Mouse (Mus musculus) megakaryocyte progenitor cell, adult 5-6 weeks (primary cell): ENCODE data around the gene Mfrp. TPM values are rescaled to one million over a fixed set of nuclear protein-coding genes. Genes with fewer than 3 reads are reported as not detected.

Experiments used
- ATAC-seq: replicated peaks from 2 replicates; pipeline ENCODE4 v1.8.0; 2016; ENCODE audit warnings: mild to moderate bottlenecking, moderate TSS enrichment, inconsistent platforms; ENCODE audit not compliant: poor library complexity
- total RNA-seq, 2 experiments: library from RNA; stranded (forward) in 1 of 2; stranded (reverse) in 1 of 2; fragments of 157-497, 149-512 nt in 1 of 2; fragments of 200-1000 nt in 1 of 2; gene quantifications; 2 replicates each; pipeline versions ENCODE4 v1.2.3 to v1.2.4; 2015 to 2017

Gene Mfrp
- total RNA-seq, 2 experiments from 2014 or later, result 0.12 TPM; not detected in 1

DNA sequence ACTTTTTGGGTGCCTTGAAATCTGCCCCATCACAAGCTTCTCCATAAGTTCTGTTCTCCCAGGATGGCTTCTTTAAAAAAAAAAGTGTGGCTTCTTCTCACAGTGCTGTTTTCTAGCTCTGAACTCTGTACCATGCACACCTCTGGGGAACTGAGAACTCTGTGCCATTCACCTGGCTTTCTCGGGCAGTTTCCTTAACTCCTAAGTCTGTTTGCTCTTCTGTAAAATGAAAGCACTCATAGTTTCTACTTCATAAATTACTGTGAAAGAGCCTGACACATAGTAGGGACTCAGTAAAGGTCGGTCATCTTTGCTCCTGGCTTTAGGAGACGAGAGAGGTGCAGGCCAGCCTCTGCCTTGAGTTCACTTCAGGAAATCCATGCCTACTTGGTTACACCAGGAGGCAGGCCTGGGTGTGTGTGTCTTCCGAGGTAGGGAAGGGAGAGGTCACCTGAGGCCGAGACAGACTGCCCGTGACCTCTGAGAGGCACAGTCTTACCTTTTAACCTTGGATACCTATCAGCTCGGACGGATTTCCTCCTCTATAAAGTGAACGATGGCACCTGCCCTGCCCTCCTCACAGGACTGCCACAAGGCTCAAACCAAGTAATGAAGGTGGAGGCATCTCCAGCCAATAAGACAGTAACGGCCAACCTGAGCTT, 23.3 kb upstream of the Mfrp start:
- ATAC-seq, result no peak

DNA sequence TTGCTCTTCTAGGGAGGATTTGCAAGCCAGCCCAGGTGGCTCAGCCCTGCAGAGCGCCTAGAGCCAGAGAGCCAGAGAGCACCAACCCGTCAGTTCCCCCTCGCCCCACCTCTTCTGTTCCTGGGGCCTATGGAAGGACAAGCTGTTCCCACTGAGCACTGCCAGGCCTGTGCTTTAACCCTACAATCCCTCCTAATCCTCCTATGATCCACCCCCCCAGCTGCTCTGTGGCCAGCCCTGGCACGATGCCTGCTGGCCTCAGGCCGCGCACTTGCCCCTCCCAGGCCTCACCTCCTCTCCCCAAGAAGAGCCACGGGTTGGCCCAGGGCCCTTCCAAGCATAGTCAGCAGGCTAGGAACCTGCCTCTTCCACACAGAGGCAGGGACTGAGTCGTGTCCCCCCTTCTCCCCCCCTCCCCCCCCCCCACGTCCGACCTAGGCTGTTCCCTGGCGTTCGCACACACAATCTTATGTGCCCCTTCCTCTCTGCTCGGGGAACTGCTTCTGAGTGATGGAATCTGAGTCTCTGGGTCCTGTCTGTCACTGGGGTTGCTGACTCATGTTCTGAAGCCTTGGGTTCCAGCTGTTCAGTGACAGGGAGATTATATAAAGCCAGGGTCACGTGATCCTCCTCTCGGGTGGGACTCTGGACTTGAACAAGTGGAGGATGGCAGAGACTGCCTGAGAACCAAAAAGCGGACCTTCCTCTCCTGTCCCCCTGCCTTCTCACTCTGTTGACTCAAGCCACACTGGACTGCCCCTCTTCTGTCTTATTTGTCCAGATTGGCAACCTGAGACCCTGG, 22.4 kb upstream of the Mfrp start:
- peak; percentile 34 for ATAC-seq

DNA sequence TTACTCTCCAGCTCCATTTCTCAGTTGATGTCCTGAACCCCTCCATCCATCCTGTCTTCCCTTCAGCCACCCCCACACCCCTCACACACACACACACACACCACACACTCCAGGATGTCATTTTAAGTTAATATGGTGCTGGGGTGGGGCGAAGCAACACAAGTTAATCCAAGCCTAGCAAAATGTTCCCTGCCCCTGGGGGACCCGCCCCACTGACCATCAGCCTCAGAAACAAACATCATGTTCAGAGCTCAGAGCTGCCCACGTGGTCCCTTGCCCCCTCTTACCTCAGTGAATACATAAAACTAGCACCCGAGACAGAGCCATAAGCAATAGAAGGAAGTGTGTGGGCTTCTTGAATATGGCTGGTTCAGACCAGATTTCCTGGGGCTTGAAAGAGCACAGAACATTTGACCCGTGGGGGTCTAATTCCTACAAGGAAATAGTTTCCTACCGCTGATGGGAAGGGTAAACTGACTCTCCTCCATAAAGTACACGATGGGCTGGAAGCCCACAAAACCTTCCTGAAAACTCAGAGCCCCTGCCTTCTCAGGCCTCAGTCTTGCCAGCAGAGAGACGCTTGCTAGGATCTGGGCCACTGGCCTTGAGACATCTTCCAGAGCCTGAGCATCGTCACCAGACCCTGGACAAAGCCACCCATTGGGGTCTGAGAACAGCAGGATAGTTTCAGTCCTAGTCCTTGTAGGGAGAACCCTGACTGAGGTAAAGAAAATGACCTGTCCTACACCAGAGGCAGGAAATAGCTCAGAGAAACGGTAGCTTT, 21.3 kb upstream of the Mfrp start:
- ATAC-seq, result no peak

DNA sequence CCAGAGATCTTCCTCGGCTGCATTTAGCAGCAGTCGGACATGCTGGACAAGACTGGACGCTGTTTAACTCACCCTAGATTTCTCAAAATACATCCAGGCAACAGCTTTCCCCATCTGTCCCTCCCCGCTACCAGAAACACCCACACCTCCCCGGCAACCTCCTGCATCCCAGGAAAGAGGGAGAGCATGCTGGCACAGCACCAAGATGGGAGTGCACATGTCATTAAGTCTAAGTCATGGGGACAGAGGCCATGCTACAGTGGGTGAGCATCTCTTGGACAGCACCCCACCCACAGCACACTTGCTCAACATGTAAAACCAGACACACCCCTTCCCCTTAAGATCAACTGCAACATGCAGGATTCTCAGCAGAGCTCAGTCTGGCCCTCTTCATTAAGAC, 20.6 kb upstream of the Mfrp start:
- 0 out of 2 replicates have a peak, but pooled peaks have one; percentile 11 for ATAC-seq

DNA sequence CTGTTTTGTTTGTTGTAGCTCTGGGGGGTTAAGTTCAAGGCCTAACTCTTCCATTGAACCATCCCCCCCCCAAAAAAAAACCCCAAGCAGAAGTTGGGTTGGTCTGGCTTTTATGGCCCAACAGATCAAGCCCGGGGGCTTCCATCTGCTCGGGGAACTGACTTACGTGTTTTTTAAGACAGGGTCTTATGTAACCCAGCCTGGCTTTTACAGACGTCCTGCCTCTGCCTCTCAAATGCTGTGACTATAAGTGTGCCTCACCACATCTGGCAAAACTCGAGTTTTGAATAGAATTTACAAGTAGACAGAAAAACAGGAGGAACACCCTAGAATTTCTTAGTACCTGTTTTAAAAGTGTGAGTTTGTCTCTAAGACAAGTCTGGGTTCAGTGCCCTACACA, 19.9 kb upstream of the Mfrp start:
- ATAC-seq, result no peak

DNA sequence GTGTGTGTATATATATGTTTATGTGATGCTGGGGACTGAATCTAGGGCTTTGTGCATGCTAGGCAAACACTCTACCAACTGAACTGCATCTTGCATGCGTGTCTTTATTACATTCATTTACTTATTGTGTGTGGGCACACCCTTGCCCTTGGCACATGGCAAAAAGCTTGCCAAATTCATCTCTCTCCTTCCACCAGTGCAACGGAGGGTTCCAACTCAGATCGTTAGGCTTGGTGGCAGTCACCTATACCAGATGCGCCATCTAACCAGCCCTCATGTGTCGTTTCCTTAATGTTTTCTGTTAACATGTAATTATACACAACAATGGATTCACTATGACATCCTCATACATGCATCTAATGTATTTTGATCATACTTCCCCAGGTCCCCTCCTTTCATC, 19.3 kb upstream of the Mfrp start:
- no peak for ATAC-seq

DNA sequence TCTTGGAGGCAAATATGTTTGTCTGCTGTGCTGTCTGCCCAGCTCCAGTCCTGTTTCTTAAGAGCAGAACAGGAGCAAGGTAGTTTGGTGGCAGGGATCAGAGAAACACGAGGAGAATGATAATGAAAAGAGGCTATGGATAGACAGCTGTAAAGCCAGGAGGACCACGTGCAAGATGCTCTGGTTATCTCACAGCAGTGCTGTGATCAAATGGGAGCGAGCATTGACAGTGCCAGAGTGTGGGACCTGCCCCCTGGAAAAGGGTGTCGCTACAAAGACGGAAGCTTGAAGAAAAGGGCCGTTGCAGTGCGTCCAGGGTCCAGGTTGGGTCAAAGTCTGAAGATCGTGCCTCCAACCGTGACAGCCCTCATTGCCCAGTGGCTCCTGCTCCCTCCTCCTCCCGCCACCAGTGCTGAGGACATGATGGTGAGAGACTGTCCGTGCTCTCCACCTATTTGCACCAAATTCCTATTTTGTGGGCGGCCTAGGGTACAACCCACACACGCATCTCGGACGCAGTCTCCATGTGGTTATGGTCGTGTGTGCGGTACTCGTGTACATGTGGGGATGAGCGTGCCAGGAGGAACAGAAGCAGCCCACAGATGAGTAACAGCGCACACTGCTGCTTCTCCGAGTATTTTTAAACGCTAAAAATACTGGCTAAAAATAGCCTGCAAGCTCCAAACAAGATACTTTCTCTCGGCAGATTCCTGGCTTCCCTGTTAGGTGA, 18.0 kb upstream of the Mfrp start:
- no peak for ATAC-seq

DNA sequence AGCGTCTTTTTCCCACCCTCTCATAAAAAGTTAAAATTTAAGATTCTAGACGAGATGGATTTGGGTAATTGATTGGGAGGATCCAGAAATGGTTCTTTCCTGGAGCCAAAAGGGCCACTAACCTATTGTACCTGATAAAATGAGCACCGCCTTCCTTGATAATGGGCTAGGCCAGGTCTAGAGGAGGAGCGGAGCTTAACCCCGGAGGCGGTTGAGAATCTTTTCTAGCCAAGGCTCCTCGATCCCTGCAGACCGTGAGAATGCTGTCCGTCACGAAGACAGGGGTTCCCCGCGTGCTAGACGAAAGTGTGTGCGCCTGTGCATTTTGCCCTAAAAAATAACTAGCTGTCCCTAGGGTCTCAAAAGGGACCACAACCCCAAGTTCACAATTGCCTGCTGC, 17.3 kb upstream of the Mfrp start:
- ATAC-seq, result no peak

DNA sequence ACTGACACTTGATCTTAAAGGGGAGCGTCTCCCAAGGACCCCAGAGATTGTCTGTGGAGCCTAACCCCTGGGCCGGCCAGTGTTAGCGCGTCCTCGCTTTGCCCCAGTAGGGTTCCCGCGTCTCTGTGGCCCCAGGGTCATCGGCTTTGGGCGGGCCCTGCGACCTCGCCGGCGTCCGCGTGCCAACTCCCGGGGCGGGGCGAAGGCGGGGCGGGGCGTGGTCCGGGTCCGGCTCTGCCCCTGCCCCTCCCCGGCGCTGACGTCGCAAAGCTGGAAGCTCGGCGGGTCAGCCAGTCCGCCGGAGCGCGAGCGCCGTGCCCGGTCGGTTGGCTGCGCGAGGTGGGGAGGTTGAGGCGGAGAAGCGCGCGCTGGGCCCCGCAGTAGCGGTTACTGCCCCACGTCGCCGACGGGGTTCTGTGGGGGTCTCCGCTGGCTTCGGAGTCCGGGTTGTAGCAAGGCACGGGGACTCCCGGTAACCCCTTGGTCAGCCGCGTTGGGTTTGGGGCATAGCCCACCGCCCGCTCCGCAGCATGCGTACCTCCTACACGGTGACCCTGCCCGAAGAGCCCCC, 16.8 kb upstream of the Mfrp start:
- ATAC-seq, result peak; percentile 48

DNA sequence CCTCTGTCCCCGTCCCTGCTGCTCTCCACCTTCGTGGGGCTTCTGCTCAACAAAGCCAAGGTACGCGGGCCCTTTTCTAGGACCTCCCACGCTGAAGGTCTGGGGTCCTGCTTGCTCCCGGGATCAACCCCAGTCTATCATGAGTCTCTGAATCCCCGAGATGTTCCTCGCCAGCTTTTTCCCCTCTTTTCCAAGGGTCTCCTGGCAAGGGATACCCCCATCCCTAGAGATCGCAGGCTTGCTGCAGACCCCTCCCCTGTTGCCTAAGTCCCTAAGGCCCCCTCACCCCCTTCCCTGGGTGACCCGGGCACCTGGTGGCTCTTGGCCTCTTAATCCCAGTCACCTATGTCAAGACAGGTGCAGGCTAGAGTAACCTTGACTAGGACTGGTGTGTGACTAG, 16.3 kb upstream of the Mfrp start:
- ATAC-seq, result no peak

DNA sequence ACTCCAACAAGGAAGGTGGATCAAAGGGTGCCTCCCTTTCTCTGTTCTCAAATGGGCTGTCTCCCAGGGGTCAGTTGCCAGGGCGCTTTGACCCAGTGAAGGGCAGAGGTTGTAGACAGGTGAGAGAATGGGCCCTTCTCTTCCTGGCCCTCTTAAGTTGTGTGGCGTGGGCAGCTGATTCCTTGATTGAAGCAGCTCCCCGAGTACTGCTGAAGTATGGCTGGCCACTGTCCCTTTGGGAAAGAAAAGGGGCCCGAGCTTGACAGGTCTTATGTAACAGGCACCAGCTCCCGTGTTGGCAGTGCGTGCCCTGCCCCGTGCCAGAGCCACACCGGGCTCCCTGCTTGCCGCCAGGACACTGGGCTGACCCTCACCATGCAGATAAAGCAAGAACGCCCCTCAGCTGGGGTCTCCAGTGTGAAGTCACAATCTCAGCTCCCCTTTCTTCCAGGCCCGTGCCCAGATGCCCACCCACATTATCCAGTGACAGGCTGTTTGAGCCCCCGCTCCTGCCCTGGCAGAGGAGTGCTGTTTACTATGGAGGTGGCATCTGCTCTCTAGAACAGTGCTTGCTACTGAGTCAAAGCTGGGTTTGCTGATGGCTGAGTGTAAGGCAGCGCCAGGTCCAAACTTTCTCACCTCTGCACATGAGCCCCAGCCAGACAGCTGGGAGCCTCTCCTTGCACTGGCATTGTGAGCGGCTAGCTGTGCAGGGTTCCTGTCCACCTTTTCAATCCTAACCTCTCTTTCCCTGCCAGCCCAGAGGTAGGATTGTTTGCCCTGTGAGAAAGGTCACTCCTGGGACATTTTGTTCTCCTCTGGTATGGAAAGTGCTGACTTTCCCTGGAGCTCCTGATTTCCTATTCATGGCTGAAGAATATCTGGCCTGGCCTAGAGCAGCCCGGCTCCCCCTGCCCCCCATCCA, 15.5 kb upstream of the Mfrp start:
- ATAC-seq, result no peak

DNA sequence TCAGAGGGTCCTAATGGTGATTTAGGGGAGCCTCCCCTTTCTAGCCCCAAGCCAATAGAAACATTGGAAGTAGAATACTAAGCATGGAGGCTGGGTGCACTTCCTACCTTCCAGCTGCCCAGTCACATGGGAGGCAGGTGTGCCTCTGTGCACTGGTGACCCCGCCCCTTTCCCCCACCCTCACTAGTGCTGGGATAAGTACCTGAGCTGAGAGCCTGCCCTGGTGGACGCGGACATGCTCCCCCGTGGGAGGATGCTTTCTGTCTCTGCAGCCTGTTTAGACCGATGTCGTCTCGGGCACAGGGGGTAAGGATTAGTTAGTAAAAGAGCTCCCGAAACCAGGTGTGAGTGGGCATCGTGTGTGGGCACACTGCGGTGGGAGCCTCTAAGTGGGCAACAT, 14.6 kb upstream of the Mfrp start:
- ATAC-seq, result no peak

DNA sequence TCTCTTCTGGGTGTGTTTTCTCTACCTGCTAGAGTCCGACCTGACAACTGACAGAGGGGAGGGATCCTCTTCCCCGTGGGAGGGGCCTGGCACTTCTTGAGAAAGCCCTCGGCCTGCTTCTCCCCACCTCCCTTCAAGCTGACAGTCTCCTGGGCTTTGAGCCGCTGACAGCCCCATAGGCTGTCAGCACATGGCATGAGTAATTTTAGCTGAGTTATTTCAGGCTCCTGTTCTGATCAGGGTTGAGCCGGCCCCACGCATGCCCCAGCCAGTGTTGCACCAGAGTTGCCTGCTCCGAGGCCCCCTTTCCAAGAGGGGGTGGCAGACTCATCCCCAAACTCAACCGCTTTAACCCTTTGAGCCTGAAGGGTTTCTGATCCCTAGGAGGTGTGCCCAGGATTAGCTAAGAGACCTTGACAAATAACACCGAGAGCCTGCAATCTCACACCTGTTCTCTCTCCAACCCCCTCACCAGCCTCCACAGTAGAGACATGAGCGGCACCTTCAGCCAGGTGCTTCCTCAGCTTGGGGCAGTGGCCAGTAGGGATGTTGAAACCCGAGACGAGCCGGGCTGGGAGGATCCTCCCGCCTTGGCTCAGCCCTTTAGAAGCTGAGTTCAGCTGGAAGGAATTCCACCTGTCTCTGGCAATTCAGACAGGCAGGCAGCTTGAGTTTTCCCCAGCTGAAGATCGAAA, 13.6 kb upstream of the Mfrp start:
- 0 out of 2 replicates have a peak, but pooled peaks have one; percentile 10 for ATAC-seq

DNA sequence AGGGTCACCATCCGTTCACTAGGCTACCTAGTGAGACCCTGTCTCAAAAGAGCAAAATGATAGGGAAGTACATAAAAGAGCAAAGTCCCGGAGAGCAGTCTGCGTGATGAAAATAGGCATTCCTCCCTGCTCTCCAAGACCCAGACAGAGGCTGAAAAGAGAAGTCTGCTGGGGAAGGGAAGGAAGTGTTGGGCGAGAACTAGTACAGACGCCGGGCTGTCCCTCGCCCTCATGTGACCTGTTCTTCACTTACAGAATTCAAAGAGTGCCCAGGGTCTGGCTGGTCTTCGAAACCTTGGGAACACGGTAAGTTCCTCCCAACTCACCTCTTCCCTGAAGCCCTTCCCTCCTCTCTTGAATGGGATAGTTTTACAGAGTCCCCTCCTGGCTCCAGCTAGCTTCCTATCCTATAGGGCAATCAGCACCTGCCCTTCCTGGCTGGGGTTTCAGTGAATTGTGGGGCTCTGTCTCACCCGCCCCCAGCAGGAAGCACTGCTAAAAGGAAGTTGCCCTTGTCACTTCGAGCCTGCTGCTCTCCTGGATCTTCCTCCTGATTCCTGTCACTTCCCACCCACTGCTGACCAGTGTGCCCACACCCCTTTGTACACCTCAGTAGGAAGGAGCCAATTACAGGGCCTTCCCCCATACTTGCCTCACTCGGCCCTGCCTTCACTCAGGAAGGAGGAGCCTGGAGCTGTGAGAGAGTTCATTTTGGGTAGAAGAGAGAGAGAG, 12.5 kb upstream of the Mfrp start:
- peak; percentile 62 for ATAC-seq

DNA sequence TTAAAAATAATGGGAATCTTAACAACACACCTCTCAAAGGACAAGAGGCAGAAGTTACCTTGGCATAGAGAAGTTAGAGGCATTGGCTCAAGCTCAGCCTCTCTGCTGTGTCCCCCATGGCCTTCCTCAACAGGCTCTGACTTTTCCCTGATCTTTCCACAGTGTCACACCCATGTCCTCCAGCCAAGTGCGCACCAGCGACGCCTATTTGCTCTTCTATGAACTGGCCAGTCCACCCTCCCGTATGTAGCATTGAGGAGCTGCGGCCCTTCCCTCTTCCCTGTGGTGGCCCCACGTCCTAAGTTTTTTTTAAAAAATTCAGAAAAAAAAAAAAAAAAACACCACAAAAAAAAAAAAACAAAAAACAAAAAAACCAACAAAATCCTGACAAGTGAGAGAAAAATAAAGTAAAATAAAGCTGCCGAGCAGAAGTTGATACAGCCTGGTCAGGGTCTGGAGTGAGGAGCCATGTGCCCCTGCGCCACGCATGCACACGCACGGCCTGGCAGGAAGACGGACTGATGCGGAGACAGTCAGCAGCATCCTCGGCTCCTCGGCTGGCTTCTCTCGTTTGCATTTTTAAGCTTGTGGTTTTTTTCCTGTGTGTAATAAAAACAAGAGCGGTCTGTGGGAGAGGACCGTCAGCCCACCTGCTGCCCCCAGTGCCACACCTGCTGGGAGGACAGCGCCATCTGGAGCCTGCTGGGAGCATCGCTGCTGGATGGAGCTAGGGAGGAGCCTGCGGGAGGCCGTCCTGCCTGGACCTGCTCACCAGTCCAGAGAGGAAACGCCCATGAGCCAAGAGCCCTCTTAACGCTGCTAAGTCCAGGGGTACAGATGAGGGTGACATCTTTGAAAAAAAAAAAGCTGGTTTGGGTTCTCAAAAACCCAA, 7.7 kb upstream of the Mfrp start:
- peak; percentile 74 for ATAC-seq

DNA sequence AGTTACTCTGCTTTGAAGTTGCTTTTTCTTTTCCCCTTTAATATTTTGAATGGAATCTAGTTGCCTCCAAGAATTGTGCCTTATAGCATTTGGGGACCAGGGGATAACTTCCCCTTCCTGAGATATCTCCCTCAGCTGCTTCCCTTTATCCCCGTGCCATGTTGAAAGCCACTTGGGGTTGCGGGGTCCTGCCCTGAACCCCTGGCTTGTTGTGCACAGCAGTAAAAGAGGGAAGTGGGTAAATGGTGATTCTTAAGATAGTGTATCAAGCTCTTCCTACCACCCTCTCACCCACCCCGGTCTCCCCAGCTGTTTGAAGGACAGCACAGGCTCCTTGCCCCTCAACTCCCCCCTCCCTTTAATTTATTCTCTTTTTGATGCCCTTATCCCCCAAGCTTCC, 6.8 kb upstream of the Mfrp start:
- peak; percentile 83 for ATAC-seq

DNA sequence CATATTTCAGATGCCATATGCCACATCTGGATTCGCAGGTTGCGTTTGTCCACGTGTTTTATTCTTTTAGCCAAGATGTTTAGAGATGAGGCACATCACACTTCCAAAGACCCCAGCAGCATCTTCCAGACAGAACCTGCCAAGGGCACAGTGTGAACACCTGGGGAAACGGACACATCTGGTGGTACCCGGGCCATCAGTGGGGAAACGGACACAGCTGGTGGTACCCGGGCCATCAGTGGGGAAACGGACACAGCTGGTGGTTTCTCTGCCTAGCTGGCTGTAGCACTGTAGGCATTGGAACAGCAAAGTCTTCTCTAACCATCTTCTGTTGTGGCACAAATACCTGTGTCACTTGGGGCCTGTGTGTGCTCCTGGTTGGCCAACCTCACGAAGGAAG, 5.7 kb upstream of the Mfrp start:
- no peak for ATAC-seq
